Mouse (Mus musculus): Measurements from ENCODE around the gene Ccdc167. TPM values are rescaled to one million over a fixed set of nuclear protein-coding genes. Genes with fewer than 3 reads are reported as not detected.

The Ccdc167 gene
- polyA plus RNA-seq (2017; shearing (Covaris generic)), result 1 to 10 TPM; 7.1 to 7.2 TPM

GRCm38 (mm10) chr17:29716732-29717445, at the start of gene Ccdc167:
TSS of gene Ccdc167 (minus strand) at chr17:29717044.

GRCm38 (mm10) chr17:29660076-29660761, 56.6 kb downstream of the Ccdc167 start, which contains the start of gene Cmtr1:
TSS of gene Cmtr1 (plus strand) at chr17:29660595.

Other genes with a start within 250 kb of the Ccdc167 start
- gene Pim1, start 226.3 kb downstream of the Ccdc167 start, polyA plus RNA-seq (2017; shearing (Covaris generic)), result 10 to 100 TPM; 44.3 to 79.5 TPM
- gene Gm17657, start 167.4 kb downstream of the Ccdc167 start, polyA plus RNA-seq (2017; shearing (Covaris generic)), result 1 to 10 TPM in 1 of 2 experiments, under 1 TPM in 1; 0.11 to 1.2 TPM
- gene Tbc1d22b, start 167.3 kb downstream of the Ccdc167 start, polyA plus RNA-seq (2017; shearing (Covaris generic)), result 10 to 100 TPM; 33.4 to 33.5 TPM
- 1 to 10 TPM; 4.9 to 6.3 TPM for gene Tmem217, start 164.7 kb downstream of the Ccdc167 start, polyA plus RNA-seq (2017; shearing (Covaris generic))
- gene Rnf8, start 102.3 kb downstream of the Ccdc167 start, polyA plus RNA-seq (2017; shearing (Covaris generic)), result 10 to 100 TPM; 62.2 to 66.9 TPM
- gene Gm28043, start 102.2 kb downstream of the Ccdc167 start, polyA plus RNA-seq (2017; shearing (Covaris generic)), result 1 to 10 TPM; 5.8 TPM
- gene Cmtr1, start 56.4 kb downstream of the Ccdc167 start, polyA plus RNA-seq (2017; shearing (Covaris generic)), result 100 to 1,000 TPM; 219 to 224 TPM

Data from inflammation-experienced regulatory T-cells (primary cell).